Mouse (Mus musculus) layer of hippocampus, adult 11-12 months (tissue): ENCODE measurements around the gene Pde8b.
A peak's percentile ranks its signal among the peaks of the same experiment; 100 is the strongest.
"Not testable (repeated sequence)": the region's sequence is repeated elsewhere in the genome, so short reads cannot be mapped to it uniquely, and the experiment has no call there.

Source experiments
- DNase-seq: peaks from one replicate; pipeline ENCODE4 v3.0.0; 2022; ENCODE audit warnings: low spot score

Pde8b gene

DNA sequence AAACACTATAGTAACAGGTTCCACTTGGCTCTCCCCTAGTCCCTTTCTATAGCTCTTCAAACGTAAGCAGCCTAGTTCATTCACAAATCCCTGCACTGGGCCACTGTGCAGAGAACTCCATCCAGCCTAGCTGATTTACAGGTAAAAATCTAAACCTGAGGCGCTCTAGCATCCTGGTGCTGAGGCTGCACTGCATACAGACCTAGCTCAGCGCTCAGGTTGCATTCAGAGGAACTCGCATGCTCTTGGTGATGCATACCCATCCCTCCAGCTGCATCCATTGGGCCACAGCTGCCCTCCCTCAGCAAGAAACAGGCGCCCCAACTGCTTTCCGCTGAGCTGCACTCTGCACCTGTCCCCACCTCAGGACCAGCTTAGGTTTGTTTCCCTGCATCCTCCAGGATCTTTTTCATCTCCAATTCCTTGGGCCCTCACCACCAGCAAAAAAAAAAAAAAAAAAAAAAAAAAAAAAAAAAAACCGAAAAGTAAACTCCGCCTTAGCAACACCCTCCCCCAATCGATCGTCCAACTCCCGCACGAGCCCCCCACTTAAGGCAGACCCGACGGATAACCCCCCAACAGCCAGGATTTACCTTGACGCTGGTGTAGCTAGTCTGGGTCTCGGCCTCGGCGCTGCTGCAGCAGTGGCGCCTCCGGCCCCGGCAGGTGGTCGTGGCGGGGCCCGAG lies 28.1 kb downstream of the Pde8b start:
- DNase-seq = peak; percentile 14

- DNase-seq = not testable (repeated sequence)
Measured at GRCm38 (mm10) chr13:95215661-95216170, 34.4 kb downstream of the Pde8b start.

DNA sequence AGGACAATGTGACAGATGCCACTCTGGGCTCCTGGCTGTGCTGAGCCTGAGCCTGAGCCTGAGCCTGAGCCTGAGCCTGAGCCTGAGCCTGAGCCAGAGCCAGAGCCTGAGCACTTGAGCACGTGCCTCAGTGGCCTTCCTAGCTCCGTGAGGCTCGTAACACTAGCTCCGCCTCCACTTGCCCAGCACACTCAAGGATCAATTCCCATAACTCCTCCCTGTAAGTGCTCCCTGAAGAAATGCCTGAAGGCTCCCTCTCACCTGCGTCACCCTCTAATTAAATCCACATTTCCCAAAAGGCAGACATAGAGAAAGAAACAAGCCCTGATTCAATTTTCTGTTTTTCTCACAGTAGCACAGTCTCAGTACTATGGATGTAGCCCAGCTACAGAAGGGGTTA lies 37.8 kb downstream of the Pde8b start:
- DNase-seq = no peak

GRCm38 (mm10) chr13:95207301-95207700 lies 42.8 kb downstream of the Pde8b start:
- DNase-seq = not testable (repeated sequence)

DNA sequence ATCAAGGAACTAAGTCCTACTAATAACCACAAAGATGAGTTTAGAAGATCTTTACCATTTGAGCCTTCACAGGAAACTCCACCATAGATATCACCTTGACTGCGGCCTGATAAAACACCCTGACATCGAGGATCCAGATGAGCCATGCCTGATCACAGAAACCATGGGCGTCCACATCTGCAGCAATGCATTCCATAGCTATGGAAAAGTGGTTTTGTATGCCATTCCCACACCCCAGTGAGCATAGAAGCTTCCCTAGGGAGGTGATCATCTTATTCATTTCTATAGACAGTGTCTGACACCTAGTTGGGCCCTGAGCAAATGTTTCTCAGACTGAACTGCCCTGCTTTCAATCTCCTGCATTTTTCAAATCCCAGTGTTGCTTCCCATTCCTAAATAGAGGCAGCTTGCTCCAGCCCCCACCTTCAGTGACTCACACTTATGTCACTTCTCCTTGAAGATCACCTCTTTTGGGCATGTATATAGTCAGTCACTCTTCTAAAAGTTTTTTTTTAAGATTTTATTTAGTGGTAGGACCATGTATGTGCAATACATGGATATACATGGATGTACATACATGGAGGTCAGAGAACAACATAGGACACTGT lies 47.9 kb downstream of the Pde8b start:
- no peak for DNase-seq

DNA sequence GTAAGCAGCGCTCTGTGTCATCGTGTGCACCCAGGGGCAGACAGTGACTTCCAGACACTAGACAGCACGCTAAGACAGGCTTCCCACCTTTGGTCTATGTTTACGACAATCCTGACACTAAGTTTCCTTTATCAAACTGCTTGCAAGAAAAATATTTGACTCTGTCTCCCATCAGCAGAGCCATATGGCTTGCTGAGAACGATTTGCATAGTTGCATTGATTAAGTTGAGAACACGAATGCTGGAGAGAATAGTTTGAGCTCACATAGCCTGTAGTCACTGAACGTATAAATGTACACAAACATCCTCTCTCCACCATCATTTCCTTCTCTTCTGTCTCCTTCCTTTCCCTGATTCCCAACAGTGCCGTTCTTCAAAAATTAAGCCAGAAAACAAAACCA lies 49.3 kb downstream of the Pde8b start:
- no peak for DNase-seq

DNA sequence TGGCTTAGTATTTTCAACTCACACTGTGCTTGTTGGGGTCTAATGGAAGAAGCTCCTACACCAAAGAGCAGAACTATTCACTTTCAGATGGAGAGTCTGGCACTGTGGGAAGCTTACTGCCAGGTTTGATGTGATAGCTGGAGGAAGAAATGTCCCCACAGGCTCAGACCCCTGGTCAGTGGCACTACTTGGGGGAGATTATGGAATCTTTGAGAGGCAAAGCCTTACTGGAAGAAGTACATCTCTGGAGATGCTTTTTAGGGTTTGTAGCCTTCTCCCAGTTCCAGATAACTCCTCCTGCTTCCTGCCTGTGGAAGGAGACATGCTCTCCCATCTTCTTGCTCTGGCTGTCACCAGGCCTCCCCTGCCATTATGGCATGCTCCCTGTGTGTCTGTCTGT lies 50.1 kb downstream of the Pde8b start:
- DNase-seq = no peak

- no peak for DNase-seq
Measured at GRCm38 (mm10) chr13:95196106-95196705, 53.9 kb downstream of the Pde8b start.

DNA sequence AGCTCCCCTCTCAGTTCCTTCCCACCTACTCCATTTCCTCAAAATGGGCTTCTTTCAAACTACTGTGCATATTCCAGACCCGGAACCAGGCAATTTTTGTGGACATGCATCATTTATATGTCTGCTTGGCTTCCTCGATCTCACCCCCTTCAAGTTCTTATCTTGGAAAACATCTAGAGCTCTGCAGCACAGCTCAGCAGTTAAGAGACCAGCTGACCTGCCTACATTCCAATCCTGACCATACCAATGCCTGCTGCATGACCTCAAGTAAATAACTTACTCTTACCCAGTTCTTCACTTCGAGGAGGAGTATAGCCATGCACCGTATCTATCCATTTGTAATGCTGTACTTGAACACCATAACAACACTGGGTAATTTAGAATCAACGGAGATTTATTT lies 58.2 kb downstream of the Pde8b start:
- DNase-seq = no peak

GRCm38 (mm10) chr13:95189111-95189510 lies 61.0 kb downstream of the Pde8b start:
- no peak for DNase-seq

DNA sequence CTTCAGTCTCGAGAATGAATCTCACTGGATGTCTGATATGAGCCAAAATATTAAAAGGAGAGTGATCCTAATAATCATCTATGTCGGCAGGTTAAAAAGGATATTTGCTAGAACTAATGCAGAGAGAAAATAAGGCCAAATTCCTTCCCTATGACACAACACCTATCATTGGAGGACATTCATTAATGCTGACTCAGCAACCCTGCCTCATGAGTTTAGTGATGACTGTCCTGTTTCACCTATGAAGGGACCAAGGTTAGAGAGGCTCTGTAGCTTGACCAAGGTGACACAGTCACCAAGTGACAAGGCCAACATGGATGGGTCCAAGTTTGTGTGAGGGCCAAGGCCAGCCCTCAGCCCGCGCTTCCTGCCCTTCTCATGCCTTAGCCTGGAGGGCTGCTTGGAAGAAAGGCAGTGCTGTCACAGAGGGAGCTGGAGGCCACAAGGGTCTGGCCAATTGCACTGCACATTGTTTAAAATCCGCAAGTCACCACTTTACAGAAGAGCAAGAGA lies 62.9 kb downstream of the Pde8b start:
- no peak for DNase-seq

- DNase-seq = no peak
Measured at GRCm38 (mm10) chr13:95186741-95187035, 63.4 kb downstream of the Pde8b start.

DNA sequence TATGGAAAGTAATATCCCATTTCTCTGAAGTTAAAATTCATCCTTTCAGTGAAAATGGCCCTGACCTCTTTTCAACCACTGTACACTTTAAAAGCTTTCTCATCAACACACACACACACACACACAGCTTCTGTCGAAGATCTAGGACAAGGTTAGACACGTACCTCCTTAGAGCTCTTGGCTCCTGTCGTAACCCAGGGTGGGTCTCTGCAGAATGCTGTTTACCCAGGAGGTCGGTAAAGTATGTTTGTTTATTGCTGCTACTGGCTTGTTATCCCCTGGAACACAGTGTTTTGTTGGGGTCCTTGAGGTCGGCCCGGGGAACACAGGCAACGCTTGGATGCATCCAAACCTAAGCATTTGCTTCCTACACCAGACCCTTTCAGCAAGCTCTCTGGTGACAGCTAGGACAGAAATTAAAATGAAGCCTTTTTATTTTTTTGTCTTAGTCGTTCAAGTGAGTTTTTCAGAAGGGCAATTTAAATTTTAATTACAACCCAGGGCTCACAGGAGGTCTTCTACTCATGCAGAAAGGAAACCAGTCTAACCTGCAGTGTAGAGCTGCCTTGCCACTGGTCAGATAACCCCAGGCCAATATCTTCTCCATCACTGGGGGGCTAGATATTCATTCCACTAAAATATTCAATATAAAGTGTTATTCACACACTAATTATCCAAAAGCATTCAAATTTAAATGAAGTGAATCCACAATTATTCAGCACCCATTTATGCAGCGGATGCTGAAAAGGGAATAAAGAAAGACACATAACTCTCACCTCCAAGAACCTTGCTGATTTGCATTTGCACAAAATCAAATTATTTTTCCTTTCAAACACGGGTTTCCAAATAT lies 64.0 kb downstream of the Pde8b start:
- no peak for DNase-seq

DNA sequence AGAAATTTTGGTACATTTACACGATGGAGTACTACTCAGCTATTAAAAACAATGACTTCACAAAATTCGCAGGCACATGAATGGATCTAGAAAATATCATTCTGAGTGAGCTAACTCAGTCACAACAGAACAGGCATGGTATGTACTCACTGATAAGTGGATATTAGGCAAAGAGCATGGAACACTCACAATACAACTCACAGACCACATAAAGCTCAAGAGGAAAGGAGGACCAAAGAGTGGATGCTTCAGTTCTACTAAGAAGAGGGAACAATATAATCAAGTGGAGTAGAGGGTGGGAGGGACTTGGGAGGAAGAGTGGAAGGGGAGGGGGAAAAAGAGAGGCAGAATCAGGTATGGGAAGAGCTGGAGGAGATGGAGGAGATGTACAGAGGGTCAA lies 66.5 kb downstream of the Pde8b start:
- no peak for DNase-seq

DNA sequence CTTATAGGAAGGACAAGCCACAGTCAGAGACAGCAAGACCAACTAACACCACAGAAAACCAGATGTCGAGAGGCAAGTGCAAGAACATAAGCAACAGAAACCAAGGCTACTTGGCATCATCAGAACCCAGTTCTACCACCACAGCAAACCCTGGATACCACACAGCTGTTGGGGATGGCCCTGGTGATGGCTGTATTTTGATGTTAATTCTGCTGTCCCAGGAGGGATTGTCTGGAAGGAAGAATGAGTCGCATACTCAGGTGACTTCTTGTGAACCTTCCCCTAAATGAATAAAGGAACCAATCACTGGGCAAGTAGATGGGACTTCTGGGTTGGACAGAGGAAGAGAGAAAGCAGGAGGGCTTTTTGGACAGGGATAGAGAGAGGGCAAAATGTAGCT lies 69.9 kb downstream of the Pde8b start:
- DNase-seq = no peak

- peak; percentile 32 for DNase-seq
Measured at GRCm38 (mm10) chr13:95177326-95177725, 72.8 kb downstream of the Pde8b start.

DNA sequence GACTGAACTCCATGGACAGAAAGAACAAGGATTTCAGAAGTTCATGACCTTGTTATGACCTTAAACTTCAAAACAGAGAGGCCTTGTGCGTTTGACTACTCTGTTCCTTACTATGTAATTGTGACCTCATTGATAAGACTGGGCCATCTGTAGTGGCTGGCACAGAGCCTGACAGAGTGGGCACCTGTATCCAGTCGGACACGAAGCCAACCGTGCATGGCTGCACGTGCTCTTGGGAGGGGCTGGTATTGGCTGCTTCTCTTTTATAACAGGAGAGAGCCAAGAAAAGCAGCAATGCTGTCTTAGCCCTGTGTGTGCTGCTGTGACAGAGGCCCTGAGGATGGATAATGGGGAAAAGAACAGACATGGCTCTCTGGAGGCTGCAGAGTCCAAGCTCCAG lies 73.7 kb downstream of the Pde8b start:
- no peak for DNase-seq

- DNase-seq = peak; percentile 32
Measured at GRCm38 (mm10) chr13:95174253-95174652, 75.9 kb downstream of the Pde8b start.

GRCm38 (mm10) chr13:95172346-95172745 lies 77.8 kb downstream of the Pde8b start:
- no peak for DNase-seq

DNA sequence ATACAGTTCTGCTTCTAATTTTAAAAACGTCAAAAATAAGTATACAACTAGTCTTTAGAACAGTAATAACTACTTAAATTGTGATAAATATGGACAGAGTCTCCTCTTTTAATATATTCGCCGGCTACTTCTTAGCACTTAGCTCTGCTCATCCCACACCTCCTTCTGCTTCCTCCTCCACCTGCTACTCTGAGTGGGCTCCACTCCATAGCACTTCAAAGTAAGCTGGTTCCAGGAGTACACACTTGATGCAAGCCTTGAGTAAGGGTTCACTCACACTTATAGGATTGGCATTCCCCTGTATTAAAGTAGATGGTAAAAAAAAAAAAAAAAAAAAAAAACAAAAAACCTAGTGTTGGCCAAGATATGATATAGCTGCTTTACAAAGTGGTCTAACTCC lies 89.9 kb downstream of the Pde8b start:
- no peak for DNase-seq

DNA sequence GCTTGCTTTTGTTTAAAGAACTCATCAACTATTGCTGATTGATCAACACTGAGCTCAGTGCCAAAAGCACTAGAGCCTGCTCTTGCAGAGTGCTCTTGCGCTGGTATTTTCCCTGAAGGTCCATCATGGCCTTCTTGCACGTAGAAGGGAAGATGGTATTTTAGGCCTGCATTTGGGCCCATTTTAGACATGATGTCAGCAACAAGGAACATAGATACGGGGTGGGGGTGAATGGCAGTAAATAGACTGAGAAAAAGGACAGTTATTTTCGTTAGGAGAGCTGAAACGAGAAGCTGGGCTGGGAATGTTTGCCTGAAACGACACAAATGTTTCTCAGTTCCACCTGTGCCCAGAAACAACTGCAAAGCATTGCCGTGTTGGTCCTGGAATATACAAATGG lies 91.2 kb downstream of the Pde8b start:
- no peak for DNase-seq

- no peak for DNase-seq
Measured at GRCm38 (mm10) chr13:95144746-95145145, 105.4 kb downstream of the Pde8b start.
